Mouse (Mus musculus) liver, adult (tissue): Measurements from ENCODE around the gene Btbd9.

Experiments
- GATA4 ChIP-seq: IDR thresholded peaks from 2 replicates; pipeline ENCODE4 v1.6.1; 2014; ENCODE audit warnings: mild to moderate bottlenecking, low read length; ENCODE audit not compliant: insufficient replicate concordance

The Btbd9 gene

GRCm38 (mm10) chr17:30343701-30344473, 232.4 kb downstream of the Btbd9 start:
- TF ChIP-seq GATA4 = no peak

- TF ChIP-seq GATA4 = no peak
Measured at GRCm38 (mm10) chr17:30341556-30341955, 234.7 kb downstream of the Btbd9 start.

- no peak for TF ChIP-seq GATA4
Measured at GRCm38 (mm10) chr17:30340495-30341126, 235.7 kb downstream of the Btbd9 start.

GRCm38 (mm10) chr17:30339317-30339716, 237.0 kb downstream of the Btbd9 start:
- TF ChIP-seq GATA4 = no peak

GRCm38 (mm10) chr17:30336816-30337215, 239.5 kb downstream of the Btbd9 start:
- no peak for TF ChIP-seq GATA4

- no peak for TF ChIP-seq GATA4
Measured at GRCm38 (mm10) chr17:30336280-30336679, 240.0 kb downstream of the Btbd9 start.

- TF ChIP-seq GATA4 = no peak
Measured at GRCm38 (mm10) chr17:30335746-30336145, 240.5 kb downstream of the Btbd9 start.

GRCm38 (mm10) chr17:30334257-30334656, 242.0 kb downstream of the Btbd9 start:
- no peak for TF ChIP-seq GATA4

- TF ChIP-seq GATA4 = no peak
Measured at GRCm38 (mm10) chr17:30333136-30333535, 243.2 kb downstream of the Btbd9 start.

- TF ChIP-seq GATA4 = no peak
Measured at GRCm38 (mm10) chr17:30331380-30331779, 244.9 kb downstream of the Btbd9 start.

- TF ChIP-seq GATA4 = no peak
Measured at GRCm38 (mm10) chr17:30329531-30329930, 246.8 kb downstream of the Btbd9 start.

- no peak for TF ChIP-seq GATA4
Measured at GRCm38 (mm10) chr17:30328924-30329323, 247.4 kb downstream of the Btbd9 start.

GRCm38 (mm10) chr17:30326906-30327305, 249.4 kb downstream of the Btbd9 start:
- TF ChIP-seq GATA4 = no peak

- no peak for TF ChIP-seq GATA4
Measured at GRCm38 (mm10) chr17:30320301-30320700, 256.0 kb downstream of the Btbd9 start.

GRCm38 (mm10) chr17:30312688-30313087, 263.6 kb downstream of the Btbd9 start:
- TF ChIP-seq GATA4 = no peak

GRCm38 (mm10) chr17:30309627-30310026, 266.7 kb downstream of the Btbd9 start:
- no peak for TF ChIP-seq GATA4

GRCm38 (mm10) chr17:30308889-30309288, 267.4 kb downstream of the Btbd9 start:
- TF ChIP-seq GATA4 = no peak

- TF ChIP-seq GATA4 = no peak
Measured at GRCm38 (mm10) chr17:30308317-30308716, 268.0 kb downstream of the Btbd9 start.
